Mouse (Mus musculus): ENCODE measurements around the gene Clvs2.

DNA sequence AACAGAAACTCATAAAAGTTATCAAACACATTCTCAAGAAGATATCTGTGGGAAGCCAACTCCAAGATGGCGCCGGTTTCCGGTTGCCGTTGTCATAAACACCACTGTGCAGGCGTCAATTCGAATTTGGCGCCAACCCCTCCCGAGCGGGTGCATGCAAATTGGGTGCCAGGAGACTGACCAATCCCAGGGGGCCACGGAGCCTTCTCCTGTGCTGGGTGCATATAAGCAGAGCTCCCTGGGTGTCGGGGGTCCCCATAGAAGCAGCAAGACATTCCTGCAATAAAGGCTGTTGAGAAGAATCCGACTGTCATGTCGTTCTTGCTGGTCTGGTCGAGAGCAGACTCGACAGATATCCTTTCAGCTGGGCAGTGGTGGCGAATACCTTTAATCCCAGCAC lies 31.8 kb downstream of the Clvs2 start:
- no peak for TF ChIP-seq CTCF (IDR thresholded peaks at IDR 0.05; ENCODE audit: low read depth, low read length)
- no peak for TF ChIP-seq POLR2A (IDR thresholded peaks at IDR 0.05; ENCODE audit: insufficient read depth, low read length)

Data from ES-Bruce4 (cell line).